Mouse (Mus musculus) hindbrain, embryonic 12.5 days (tissue): ENCODE measurements at regions not wholly inside any gene's neighbourhood (a gene's known extent, or its start where the extent isn't known, plus 50 kb on each side); places are given as distances from the start of the nearest gene placed in this dataset.
A peak's percentile ranks its signal among the peaks of the same experiment; 100 is the strongest.

Source experiments
- ATAC-seq: fragments of 200-750 bp; cut with Nextera tagmentation; 2 replicates; pipeline ENCODE4 v1.8.0; 2017; ENCODE audit warnings: moderate TSS enrichment; ENCODE audit not compliant: low FRiP score
- H3K27ac ChIP-seq: fragments of 300-500 bp; sonication (generic); 2 replicates; pipeline ENCODE4 v1.5.1; 2016; ENCODE audit warnings: mild to moderate bottlenecking
- H3K27me3 ChIP-seq: fragments of 300-500 bp; sonication (generic); 2 replicates; pipeline ENCODE4 v1.6.1; 2016; ENCODE audit warnings: mild to moderate bottlenecking
- H3K36me3 ChIP-seq: fragments of 300-500 bp; sonication (generic); 2 replicates; pipeline ENCODE4 v1.6.1; 2016; ENCODE audit warnings: mild to moderate bottlenecking
- H3K4me1 ChIP-seq: fragments of 300-500 bp; sonication (generic); 2 replicates; pipeline ENCODE4 v1.6.1; 2016
- H3K4me2 ChIP-seq: fragments of 300-500 bp; sonication (generic); replicated peaks from 2 replicates; pipeline ENCODE4 v1.6.1; 2016; ENCODE audit warnings: mild to moderate bottlenecking
- H3K4me3 ChIP-seq: fragments of 300-500 bp; sonication (generic); 2 replicates; pipeline ENCODE4 v1.5.1; 2016; ENCODE audit warnings: mild to moderate bottlenecking
- H3K9ac ChIP-seq: fragments of 300-500 bp; sonication (generic); 2 replicates; pipeline ENCODE4 v1.6.1; 2016; ENCODE audit warnings: mild to moderate bottlenecking, moderate library complexity
- H3K9me3 ChIP-seq: fragments of 300-500 bp; sonication (generic); replicated peaks from 2 replicates; pipeline ENCODE4 v1.6.1; 2016; ENCODE audit warnings: mild to moderate bottlenecking
- WGBS: fragments of 180-500 bp; shearing (Covaris S2); methylation state at CpG from one replicate; pipeline ENCODE4 v1.1.7; 2016; 5-methylcytosine and 5-hydroxymethylcytosine counted together

GRCm38 (mm10) chr13:71138745-71139312 is 297.2 kb upstream of the Adamts16 start:
- H3K9ac ChIP-seq, result no peak overlapping the region
- no peaks in the 10 kb centered on the region for H3K36me3 ChIP-seq
- H3K4me3 ChIP-seq, result no peak overlapping the region
- no peaks in the 10 kb centered on the region for H3K27me3 ChIP-seq
- 37% methylated on average over 11 of the region's 11 CpGs for WGBS
- H3K27ac ChIP-seq, result no peak overlapping the region
- H3K4me1 ChIP-seq, result peaks cover 15% of the 10 kb centered on the region
- no peaks in the 10 kb centered on the region for H3K9me3 ChIP-seq
- H3K4me2 ChIP-seq, result no peak overlapping the region
- peak; percentile 63 for ATAC-seq

GRCm38 (mm10) chr13:71135940-71136632 is 294.5 kb upstream of the Adamts16 start:
- H3K27ac ChIP-seq, result no peak overlapping the region; the same call in 1 of the 2 replicates
- no peak overlapping the region for H3K4me2 ChIP-seq
- H3K9ac ChIP-seq, result no peak overlapping the region
- H3K9me3 ChIP-seq, result no peaks in the 10 kb centered on the region
- no peak overlapping the region for H3K4me3 ChIP-seq
- peak; percentile 78 for ATAC-seq
- 43% methylated on average over 5 of the region's 5 CpGs for WGBS
- H3K27me3 ChIP-seq, result no peaks in the 10 kb centered on the region
- peaks cover 15% of the 10 kb centered on the region for H3K4me1 ChIP-seq
- no peaks in the 10 kb centered on the region for H3K36me3 ChIP-seq

DNA sequence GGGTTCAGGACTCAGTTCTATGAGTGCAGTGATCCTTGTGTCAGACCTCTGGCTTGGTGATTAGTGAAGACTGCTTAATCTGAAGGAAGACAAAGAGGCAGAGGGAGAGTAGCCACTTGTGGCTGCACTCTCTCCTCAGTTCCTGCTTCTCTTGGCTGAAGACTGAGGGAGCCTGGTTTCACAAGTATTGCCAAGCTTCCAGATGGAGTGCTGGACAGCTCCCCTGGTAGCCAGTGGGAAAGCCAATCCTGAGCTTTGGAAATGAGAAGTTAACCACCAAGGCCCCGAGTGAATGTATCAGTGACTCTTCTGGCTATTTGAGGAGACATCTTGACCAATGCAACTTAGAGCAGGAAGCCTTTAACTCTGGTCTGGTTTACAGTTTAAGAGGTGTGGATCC is 279.9 kb upstream of the Adamts16 start:
- H3K27me3 ChIP-seq, result no peaks in the 10 kb centered on the region; the same call in 1 of the 2 replicates
- H3K4me1 ChIP-seq, result no peaks in the 10 kb centered on the region
- H3K9ac ChIP-seq, result no peak overlapping the region
- H3K36me3 ChIP-seq, result no peaks in the 10 kb centered on the region
- H3K4me3 ChIP-seq, result no peak overlapping the region
- no peak overlapping the region for H3K27ac ChIP-seq
- ATAC-seq, result no peak
- WGBS, result 23% methylated on average over 1 of the region's 1 CpGs
- no peaks in the 10 kb centered on the region for H3K9me3 ChIP-seq
- H3K4me2 ChIP-seq, result no peak overlapping the region

DNA sequence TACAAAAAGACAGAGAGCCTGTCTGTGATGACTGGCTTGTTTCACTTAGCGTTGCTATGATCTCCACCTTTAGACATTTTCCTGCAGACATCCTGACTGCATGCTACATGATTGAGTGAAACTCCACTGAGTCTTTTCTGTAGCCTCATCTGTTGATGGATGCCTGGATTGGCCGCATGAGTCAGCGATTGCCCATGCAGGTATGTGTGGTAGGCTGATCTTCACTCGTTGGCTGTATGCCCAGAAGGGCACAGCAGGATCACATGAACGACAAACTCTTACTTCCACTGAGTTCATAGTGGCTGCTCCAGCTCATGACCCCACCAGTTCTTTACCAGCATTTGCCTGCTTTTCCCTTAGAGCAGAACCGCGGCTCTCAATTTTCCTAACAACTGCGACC is 266.6 kb upstream of the Adamts16 start:
- WGBS, result 75% methylated on average over 8 of the region's 8 CpGs
- Histone ChIP-seq H3K9ac (no peak overlapping the region), H3K36me3 (no peaks in the 10 kb centered on the region), H3K9me3 (no peaks in the 10 kb centered on the region), H3K4me3 (no peak overlapping the region), H3K4me2 (no peak overlapping the region), H3K27ac (no peak overlapping the region), H3K4me1 (peaks cover 17% of the 10 kb centered on the region), H3K27me3 (no peaks in the 10 kb centered on the region)
- no peak for ATAC-seq

GRCm38 (mm10) chr13:71105229-71105838 is 263.7 kb upstream of the Adamts16 start:
- Histone ChIP-seq H3K4me3 (peak overlapping the region; percentile 27), H3K36me3 (no peaks in the 10 kb centered on the region), H3K27me3 (no peaks in the 10 kb centered on the region), H3K4me2 (peak overlapping the region; percentile 55), H3K4me1 (peaks cover 17% of the 10 kb centered on the region), H3K9me3 (no peaks in the 10 kb centered on the region), H3K9ac (peak overlapping the region; percentile 62), H3K27ac (peak overlapping the region; percentile 62)
- WGBS, result 9% methylated on average over 18 of the region's 18 CpGs
- ATAC-seq, result peak; percentile 79

- H3K4me2 ChIP-seq, result peak overlapping the region; percentile 55
- H3K27ac ChIP-seq, result peak overlapping the region; percentile 62
- H3K9ac ChIP-seq, result peak overlapping the region; percentile 62
- peaks cover 17% of the 10 kb centered on the region for H3K4me1 ChIP-seq
- WGBS, result 22% methylated on average over 22 of the region's 22 CpGs
- no peaks in the 10 kb centered on the region for H3K36me3 ChIP-seq
- peak overlapping the region; percentile 27 for H3K4me3 ChIP-seq
- no peaks in the 10 kb centered on the region for H3K9me3 ChIP-seq
- ATAC-seq, result peak; percentile 39; the same call in 1 of the 2 replicates
- H3K27me3 ChIP-seq, result peaks cover 2% of the 10 kb centered on the region; the same call in 1 of the 2 replicates
Observed at GRCm38 (mm10) chr13:71104419-71105228, 263.0 kb upstream of the Adamts16 start.

GRCm38 (mm10) chr13:71084301-71084700 is 242.7 kb upstream of the Adamts16 start:
- Histone ChIP-seq H3K27ac (no peak overlapping the region), H3K4me2 (no peak overlapping the region), H3K9ac (no peak overlapping the region), H3K9me3 (no peaks in the 10 kb centered on the region), H3K4me3 (no peak overlapping the region), H3K4me1 (peaks cover 4% of the 10 kb centered on the region; the same call in 1 of the 2 replicates), H3K36me3 (no peaks in the 10 kb centered on the region), H3K27me3 (no peaks in the 10 kb centered on the region)
- 51% methylated on average over 6 of the region's 6 CpGs for WGBS
- ATAC-seq, result no peak

DNA sequence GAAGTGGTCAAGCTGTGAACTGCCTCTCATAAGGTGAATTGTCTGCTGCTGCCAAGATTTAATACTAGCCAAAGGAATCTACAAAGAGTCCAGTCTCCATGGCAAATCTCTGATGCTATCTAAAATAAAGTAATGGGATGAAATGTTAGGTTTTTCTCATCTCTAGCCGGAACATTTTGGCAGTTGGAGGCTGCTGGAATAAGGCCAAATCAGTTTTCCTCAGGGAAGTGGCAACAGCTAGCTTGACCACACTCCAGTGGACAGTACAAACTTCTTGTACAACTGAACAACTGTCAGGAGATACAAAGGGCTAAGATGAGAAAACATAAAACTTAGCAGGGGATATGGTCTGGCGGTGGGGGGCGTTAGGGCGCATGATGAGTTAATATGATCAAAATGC is 234.3 kb upstream of the Adamts16 start:
- no peak overlapping the region for H3K4me3 ChIP-seq
- no peak overlapping the region for H3K27ac ChIP-seq
- ATAC-seq, result no peak
- no peak overlapping the region for H3K4me2 ChIP-seq
- H3K36me3 ChIP-seq, result no peaks in the 10 kb centered on the region
- H3K9me3 ChIP-seq, result no peaks in the 10 kb centered on the region
- no peaks in the 10 kb centered on the region for H3K4me1 ChIP-seq
- H3K27me3 ChIP-seq, result no peaks in the 10 kb centered on the region
- 82% methylated on average over 4 of the region's 4 CpGs for WGBS
- no peak overlapping the region for H3K9ac ChIP-seq

GRCm38 (mm10) chr13:71074012-71074411 is 232.4 kb upstream of the Adamts16 start:
- peaks cover 2% of the 10 kb centered on the region; the same call in 1 of the 2 replicates for H3K4me1 ChIP-seq
- no peaks in the 10 kb centered on the region for H3K9me3 ChIP-seq
- no peak overlapping the region for H3K27ac ChIP-seq
- 68% methylated on average over 10 of the region's 10 CpGs for WGBS
- no peak overlapping the region for H3K4me3 ChIP-seq
- no peak for ATAC-seq
- H3K36me3 ChIP-seq, result no peaks in the 10 kb centered on the region
- H3K27me3 ChIP-seq, result no peaks in the 10 kb centered on the region
- H3K9ac ChIP-seq, result no peak overlapping the region
- H3K4me2 ChIP-seq, result no peak overlapping the region

- H3K4me1 ChIP-seq, result peaks cover 18% of the 10 kb centered on the region
- H3K9ac ChIP-seq, result no peak overlapping the region
- H3K36me3 ChIP-seq, result no peaks in the 10 kb centered on the region
- H3K27ac ChIP-seq, result 0 out of 2 replicates have a peak overlapping the region, but pooled peaks have one; percentile 19
- 48% methylated on average over 11 of the region's 11 CpGs for WGBS
- ATAC-seq, result peak; percentile 44; the same call in 1 of the 2 replicates
- no peaks in the 10 kb centered on the region for H3K9me3 ChIP-seq
- no peaks in the 10 kb centered on the region for H3K27me3 ChIP-seq
- H3K4me2 ChIP-seq, result peak overlapping the region; percentile 21; the same call in 1 of the 2 replicates
- H3K4me3 ChIP-seq, result no peak overlapping the region
Observed at GRCm38 (mm10) chr13:71068757-71069201, 227.2 kb upstream of the Adamts16 start.

DNA sequence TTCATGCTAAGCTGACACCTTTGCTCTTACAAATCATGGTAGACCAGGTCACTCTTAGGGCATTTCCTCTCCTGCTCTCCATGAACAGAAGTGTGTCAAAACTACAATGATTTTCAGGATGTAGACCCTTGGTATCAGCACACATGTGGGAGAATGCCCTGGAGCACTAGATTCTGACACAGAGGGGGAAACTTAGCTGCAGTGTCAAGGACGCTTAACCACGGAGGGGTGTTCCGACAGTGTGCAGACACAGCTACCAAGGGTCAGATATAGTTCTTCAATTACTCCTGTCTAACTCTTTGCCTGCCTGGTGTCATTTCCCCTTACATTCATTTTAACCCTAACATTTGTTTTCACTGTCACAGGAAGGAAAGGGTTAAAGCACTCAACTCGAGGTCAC is 226.4 kb upstream of the Adamts16 start:
- H3K9ac ChIP-seq, result no peak overlapping the region
- peaks cover 18% of the 10 kb centered on the region for H3K4me1 ChIP-seq
- H3K36me3 ChIP-seq, result no peaks in the 10 kb centered on the region
- H3K9me3 ChIP-seq, result no peaks in the 10 kb centered on the region
- no peaks in the 10 kb centered on the region for H3K27me3 ChIP-seq
- ATAC-seq, result no peak
- whole genome bisulfite sequencing, result 41% methylated on average over 4 of the region's 4 CpGs
- H3K4me3 ChIP-seq, result no peak overlapping the region
- no peak overlapping the region for H3K27ac ChIP-seq
- H3K4me2 ChIP-seq, result no peak overlapping the region

DNA sequence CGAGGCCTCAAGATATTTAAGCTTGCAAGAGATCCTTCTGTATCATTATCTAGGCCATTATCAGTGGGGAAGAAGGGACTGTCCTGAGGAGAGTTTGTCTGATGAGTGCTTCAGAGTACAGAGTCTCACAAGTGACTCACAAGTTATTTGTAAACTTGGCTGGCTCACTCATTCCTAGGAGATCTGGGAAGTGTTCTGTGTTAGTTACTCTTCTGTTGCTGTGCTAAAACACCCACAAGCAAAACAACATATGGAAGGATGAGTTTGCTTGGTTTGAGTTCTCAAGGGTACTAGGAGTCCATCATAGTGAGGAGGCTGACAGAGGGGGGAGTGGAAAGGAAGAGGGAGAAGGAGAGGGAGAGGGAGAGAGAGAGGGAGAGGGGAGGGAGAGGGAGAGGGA is 224.0 kb upstream of the Adamts16 start:
- no peak overlapping the region for H3K4me2 ChIP-seq
- H3K4me1 ChIP-seq, result peaks cover 18% of the 10 kb centered on the region
- H3K4me3 ChIP-seq, result no peak overlapping the region
- H3K27me3 ChIP-seq, result no peaks in the 10 kb centered on the region
- WGBS, result 85% methylated on average over 1 of the region's 1 CpGs
- H3K9ac ChIP-seq, result no peak overlapping the region
- H3K27ac ChIP-seq, result no peak overlapping the region
- ATAC-seq, result no peak
- no peaks in the 10 kb centered on the region for H3K9me3 ChIP-seq
- no peaks in the 10 kb centered on the region for H3K36me3 ChIP-seq
